Mouse (Mus musculus) liver, postnatal 0 days (tissue): Measurements from ENCODE around the gene Scnn1g.

Experiments used
- CTCF ChIP-seq: sonication (generic); IDR thresholded peaks from 2 replicates; pipeline ENCODE4 v1.5.1; 2016; ENCODE audit warnings: antibody characterized with exemption, low read depth
- EP300 ChIP-seq: IDR thresholded peaks from 2 replicates; pipeline ENCODE4 v1.6.1; 2016; ENCODE audit warnings: antibody characterized with exemption, low read depth, mild to moderate bottlenecking

DNA sequence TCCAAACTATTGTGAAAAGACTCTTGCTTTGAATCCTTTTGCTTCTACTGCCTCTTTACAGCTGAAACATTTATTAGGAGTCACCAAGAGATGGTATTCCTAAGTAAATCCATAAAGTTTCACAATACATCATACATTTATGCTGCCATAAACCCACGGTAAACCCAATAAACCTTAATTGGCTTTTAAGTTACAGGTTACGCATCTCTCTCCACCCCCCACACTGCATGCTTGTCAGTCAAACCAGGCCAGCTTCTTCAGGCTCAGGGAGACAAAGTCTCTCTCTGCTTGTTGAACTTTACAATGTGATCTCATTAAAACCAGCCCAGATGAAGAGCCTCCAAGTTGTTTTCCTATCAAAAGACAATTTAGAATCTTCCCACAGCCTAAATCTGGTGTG, 42.5 kb upstream of the Scnn1g start:
- no peak for TF ChIP-seq CTCF
- TF ChIP-seq EP300 = no peak
